Mouse (Mus musculus) neural tube, embryonic 14.5 days (tissue): ENCODE results near the gene Nme6. TPM values are rescaled to one million over a fixed set of nuclear protein-coding genes. Genes with fewer than 3 reads are reported as not detected.

Source experiments
- ATAC-seq: fragments of 200-750 bp; cut with Nextera tagmentation; 2 replicates; pipeline ENCODE4 v1.8.0; 2017; ENCODE audit warnings: low read depth, mild to moderate bottlenecking, moderate TSS enrichment, moderate library complexity
- H3K27ac ChIP-seq: fragments of 300-500 bp; sonication (generic); 2 replicates; pipeline ENCODE4 v1.5.1; 2014; ENCODE audit warnings: low read depth, mild to moderate bottlenecking, control low read depth, low read length, moderate library complexity, mixed read lengths
- H3K27me3 ChIP-seq: fragments of 300-500 bp; sonication (generic); 2 replicates; pipeline ENCODE4 v1.6.1; 2014; ENCODE audit warnings: low read length; ENCODE audit not compliant: control insufficient read depth, insufficient read depth
- H3K36me3 ChIP-seq: fragments of 300-500 bp; sonication (generic); 2 replicates; pipeline ENCODE4 v1.6.1; 2014; ENCODE audit warnings: low read length, mixed read lengths; ENCODE audit not compliant: control insufficient read depth, insufficient read depth
- H3K4me1 ChIP-seq: fragments of 300-500 bp; sonication (generic); 2 replicates; pipeline ENCODE4 v1.6.1; 2014; ENCODE audit warnings: low read length; ENCODE audit not compliant: control insufficient read depth, insufficient read depth
- H3K4me2 ChIP-seq: fragments of 300-500 bp; sonication (generic); 2 replicates; pipeline ENCODE4 v1.6.1; 2014; ENCODE audit warnings: mild to moderate bottlenecking, low read depth, low read length, control low read depth
- H3K4me3 ChIP-seq: fragments of 300-500 bp; sonication (generic); 2 replicates; pipeline ENCODE4 v1.5.1; 2014; ENCODE audit warnings: low read depth, low read length, control low read depth, mixed read lengths
- H3K9ac ChIP-seq: fragments of 300-500 bp; sonication (generic); replicated peaks from 2 replicates; pipeline ENCODE4 v1.6.1; 2014; ENCODE audit warnings: low read depth, mild to moderate bottlenecking, control low read depth, low read length, mixed read lengths
- H3K9me3 ChIP-seq: fragments of 300-500 bp; sonication (generic); 2 replicates; pipeline ENCODE4 v1.6.1; 2016; ENCODE audit warnings: low read length; ENCODE audit not compliant: control insufficient read depth
- WGBS: fragments of 180-500 bp; shearing (Covaris S2); extraction: QIAGEN DNeasy Blood & Tissue Kit; methylation state at CpG from one replicate; pipeline ENCODE4 v1.1.7; 2014; 5-methylcytosine and 5-hydroxymethylcytosine counted together
- polyA plus RNA-seq: library from polyadenylated mRNA; unstranded; fragments of >200 nt; fragmentation: Nextera tagmentation; extraction: Ambion mirVana; gene quantifications from 2 replicates; pipeline ENCODE4 v1.2.1, GENCODE M21; 2014

The Nme6 gene
- polyA plus RNA-seq, 1 experiment from 2014 or later = 62.5 TPM

DNA sequence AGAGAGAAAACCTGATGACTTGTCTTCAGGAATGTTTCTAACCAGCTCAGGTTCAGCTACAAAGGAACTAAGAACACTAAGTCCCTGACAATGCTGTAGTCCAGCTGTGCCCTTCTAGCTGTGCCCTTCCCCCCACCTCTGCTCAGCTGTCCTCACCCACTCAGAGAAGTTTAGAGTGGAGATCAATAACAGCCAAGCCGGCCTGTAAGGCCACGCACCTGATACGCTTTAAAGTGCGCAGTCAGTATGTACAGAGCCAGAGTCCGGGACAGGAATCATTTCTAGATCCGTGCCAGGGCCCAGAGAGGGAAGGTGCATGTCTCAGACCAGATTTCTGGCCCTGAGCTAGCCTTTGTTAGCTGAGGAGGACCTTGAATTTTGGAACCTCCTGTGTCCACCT is 23.4 kb downstream of the Nme6 start:
- Histone ChIP-seq H3K27me3 (no peaks in the 10 kb centered on the region), H3K36me3 (no peaks in the 10 kb centered on the region), H3K4me3 (no peak overlapping the region), H3K9me3 (no peaks in the 10 kb centered on the region), H3K27ac (no peak overlapping the region), H3K4me1 (no peaks in the 10 kb centered on the region), H3K4me2 (no peak overlapping the region), H3K9ac (no peak overlapping the region)
- ATAC-seq = no peak
- WGBS = 81% methylated on average over 6 of the region's 6 CpGs

DNA sequence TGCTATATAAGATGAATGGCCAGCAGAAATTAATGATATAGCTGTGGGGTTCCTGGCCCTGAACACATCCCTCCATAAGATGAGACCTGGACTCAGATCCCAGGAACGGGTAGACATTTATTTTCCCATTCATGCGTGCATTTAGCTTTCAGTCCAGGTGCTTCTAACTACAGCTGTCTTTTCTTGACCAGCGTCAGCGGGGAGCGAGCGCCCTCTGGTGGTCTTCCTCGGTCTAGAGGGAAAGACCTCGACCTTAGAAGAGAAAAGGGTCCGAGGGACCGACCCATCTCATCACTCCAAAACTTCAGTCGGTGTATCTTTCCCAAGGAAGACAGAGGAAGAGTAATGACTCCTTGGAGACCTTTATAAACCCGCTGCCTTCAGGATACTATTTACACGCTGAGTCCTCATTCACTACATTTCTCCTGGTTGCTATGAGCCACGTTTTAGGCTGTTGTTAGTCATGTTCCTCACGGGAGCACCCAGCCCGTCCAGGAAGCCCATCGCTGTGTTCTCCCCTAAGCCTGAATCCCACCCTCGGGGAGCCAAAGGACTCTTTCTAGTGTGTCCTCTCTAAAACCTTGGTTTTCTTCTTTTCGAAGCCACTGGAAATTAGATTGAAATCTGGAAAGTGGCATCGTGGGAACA is 30.0 kb downstream of the Nme6 start:
- Histone ChIP-seq H3K4me2 (peak overlapping the region; percentile 31; the same call in 1 of the 2 replicates), H3K27ac (no peak overlapping the region), H3K36me3 (no peaks in the 10 kb centered on the region), H3K9me3 (no peaks in the 10 kb centered on the region), H3K27me3 (no peaks in the 10 kb centered on the region), H3K4me1 (no peaks in the 10 kb centered on the region), H3K9ac (no peak overlapping the region), H3K4me3 (no peak overlapping the region)
- 21% methylated on average over 20 of the region's 20 CpGs for WGBS
- ATAC-seq = peak; percentile 71; the same call in 1 of the 2 replicates

DNA sequence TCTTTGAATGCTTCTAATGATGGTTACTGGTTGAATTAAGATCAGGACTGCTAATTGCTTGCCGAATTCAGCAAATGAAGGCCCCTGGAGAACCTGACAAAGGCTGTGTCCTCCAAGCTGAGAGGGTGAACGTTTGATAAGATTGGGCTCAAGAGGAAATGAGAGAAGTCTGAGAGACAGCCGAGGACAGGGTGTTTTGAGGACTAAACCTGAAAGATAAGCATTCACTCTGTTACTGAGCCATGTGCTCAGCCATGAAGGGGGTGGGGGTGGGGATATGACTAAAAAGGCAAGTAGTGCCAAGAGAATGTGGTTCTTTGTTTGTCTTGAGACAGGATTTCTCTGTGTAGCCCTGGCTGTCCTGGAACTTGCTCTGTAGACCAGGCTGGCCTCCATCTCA is 30.5 kb downstream of the Nme6 start:
- Histone ChIP-seq H3K9ac (no peak overlapping the region), H3K36me3 (no peaks in the 10 kb centered on the region), H3K4me2 (no peak overlapping the region), H3K9me3 (no peaks in the 10 kb centered on the region), H3K27me3 (no peaks in the 10 kb centered on the region), H3K27ac (no peak overlapping the region), H3K4me3 (no peak overlapping the region), H3K4me1 (no peaks in the 10 kb centered on the region)
- WGBS = 76% methylated on average over 3 of the region's 3 CpGs
- no peak for ATAC-seq

DNA sequence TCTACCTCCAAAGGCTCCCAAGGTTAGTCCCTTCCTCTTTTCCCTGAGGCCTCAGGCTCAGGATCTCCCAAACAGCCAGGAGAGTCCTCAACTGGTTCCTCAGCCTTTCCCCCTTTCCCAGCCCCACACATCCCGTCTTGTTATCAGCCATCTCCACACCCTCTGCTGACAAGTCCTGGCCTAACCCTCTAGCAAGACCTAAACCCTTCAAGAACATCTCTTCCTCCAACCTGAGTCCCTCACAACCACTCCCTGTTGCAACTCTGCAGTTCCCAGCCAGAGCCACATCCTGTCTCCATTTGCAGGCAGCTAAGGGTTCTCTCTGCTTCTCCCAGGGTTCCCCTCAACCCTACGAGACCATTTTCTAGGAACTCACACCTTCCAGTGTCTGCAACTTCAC is 33.7 kb downstream of the Nme6 start:
- WGBS = 63% methylated on average over 2 of the region's 2 CpGs
- no peak for ATAC-seq
- H3K27ac ChIP-seq = no peak overlapping the region

DNA sequence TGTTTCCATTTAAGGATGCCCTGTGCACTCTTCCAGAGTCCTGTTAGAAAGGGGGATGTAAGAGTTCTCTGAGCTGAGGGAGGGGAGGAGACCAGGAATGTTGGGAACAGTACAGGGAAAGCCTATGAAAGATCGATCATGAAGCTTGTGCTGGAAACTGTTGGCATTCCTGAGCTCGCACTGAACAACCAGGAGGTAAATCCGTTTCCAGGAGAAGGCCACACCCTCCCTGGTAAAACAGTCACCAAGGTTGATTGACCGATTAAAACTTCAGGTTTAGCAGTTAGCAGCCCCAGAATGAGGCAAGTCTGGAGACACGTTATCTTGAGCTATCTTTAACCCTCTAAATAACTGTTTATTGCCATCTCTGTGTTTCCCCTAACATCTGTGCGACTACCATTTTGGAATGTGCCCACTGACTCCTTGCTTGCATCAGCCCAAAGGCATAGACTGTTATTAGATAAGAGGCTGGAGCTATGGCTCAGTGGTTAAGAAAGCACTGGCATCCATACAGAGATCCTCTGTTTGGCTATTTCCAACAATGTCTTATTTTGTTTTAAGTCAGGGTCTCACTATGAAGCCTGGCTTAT is 38.5 kb downstream of the Nme6 start:
- H3K4me1 ChIP-seq = 0 out of 2 replicates have a peak, but pooled peaks cover 2% of the 10 kb centered on the region
- no peak overlapping the region for H3K9ac ChIP-seq
- ATAC-seq = no peak
- no peak overlapping the region for H3K27ac ChIP-seq
- H3K4me2 ChIP-seq = no peak overlapping the region
- WGBS = 53% methylated on average over 6 of the region's 6 CpGs
- H3K4me3 ChIP-seq = no peak overlapping the region
- H3K9me3 ChIP-seq = no peaks in the 10 kb centered on the region
- H3K27me3 ChIP-seq = no peaks in the 10 kb centered on the region
- H3K36me3 ChIP-seq = no peaks in the 10 kb centered on the region

More for the DNA sequence above, 33.7 kb downstream of the Nme6 start:
- Histone ChIP-seq H3K4me3 (no peak overlapping the region), H3K9ac (no peak overlapping the region), H3K4me1 (no peaks in the 10 kb centered on the region), H3K27me3 (no peaks in the 10 kb centered on the region), H3K4me2 (no peak overlapping the region), H3K9me3 (no peaks in the 10 kb centered on the region), H3K36me3 (no peaks in the 10 kb centered on the region)

DNA sequence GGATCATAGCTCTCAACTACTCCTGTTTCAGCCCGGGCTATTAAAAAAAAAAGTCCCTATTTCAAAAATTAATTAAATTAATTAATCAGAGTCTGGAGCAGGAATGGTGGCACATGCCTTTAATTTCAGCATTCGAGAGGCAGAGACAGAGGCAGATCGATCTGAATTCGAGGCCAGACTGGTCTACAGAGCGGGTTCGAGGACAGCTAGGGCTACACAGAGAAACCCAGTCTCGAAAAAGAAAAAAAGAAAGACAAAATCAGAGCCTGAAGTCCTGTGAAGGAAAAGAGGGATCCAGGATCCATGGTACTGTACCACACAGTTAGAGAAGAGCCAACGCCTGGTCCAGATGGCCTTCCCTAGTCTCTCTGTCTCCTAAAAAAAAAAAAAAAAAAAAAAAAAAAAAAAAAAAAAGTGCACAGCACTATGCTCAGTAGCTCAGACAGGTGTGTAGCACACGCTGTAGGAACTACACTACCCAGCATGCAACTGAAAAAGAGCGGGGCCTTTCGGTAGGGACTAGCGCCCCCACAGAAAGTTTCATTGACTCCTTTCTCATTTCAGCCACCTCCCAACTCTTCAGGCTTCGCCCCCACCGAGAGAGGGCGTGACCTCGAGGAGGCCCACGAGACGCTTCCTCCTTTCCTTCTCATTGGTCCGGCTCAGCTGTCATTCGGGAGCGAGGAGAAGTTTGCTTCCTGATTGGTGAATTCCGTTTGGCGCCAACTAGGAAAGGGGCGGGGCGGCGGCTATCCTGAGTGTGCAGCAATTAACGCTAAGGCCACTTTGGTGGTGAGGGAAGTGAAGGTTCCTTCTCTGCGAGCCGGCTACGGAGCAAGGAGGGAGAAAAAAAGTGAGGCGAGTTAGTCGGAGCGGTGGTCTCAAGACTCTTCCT is 42.5 kb downstream of the Nme6 start, which contains the start of gene Cdc25a:
Cdc25a (plus strand) TSS at position 783 of the 895 bp plus-strand sequence.
- Histone ChIP-seq H3K9me3 (no peaks in the 10 kb centered on the region), H3K4me2 (peak within 1 kb of the TSS; percentile 89), H3K4me1 (peaks cover 11% of the 10 kb centered on the region), H3K36me3 (peaks cover 3% of the 10 kb centered on the region; the same call in 1 of the 2 replicates), H3K27ac (peak within 1 kb of the TSS; percentile 57), H3K27me3 (no peaks in the 10 kb centered on the region), H3K4me3 (peak within 1 kb of the TSS; percentile 91), H3K9ac (peak within 1 kb of the TSS; percentile 79)
- 8% methylated on average over 33 of the region's 33 CpGs for WGBS
- peak; percentile 92 for ATAC-seq

DNA sequence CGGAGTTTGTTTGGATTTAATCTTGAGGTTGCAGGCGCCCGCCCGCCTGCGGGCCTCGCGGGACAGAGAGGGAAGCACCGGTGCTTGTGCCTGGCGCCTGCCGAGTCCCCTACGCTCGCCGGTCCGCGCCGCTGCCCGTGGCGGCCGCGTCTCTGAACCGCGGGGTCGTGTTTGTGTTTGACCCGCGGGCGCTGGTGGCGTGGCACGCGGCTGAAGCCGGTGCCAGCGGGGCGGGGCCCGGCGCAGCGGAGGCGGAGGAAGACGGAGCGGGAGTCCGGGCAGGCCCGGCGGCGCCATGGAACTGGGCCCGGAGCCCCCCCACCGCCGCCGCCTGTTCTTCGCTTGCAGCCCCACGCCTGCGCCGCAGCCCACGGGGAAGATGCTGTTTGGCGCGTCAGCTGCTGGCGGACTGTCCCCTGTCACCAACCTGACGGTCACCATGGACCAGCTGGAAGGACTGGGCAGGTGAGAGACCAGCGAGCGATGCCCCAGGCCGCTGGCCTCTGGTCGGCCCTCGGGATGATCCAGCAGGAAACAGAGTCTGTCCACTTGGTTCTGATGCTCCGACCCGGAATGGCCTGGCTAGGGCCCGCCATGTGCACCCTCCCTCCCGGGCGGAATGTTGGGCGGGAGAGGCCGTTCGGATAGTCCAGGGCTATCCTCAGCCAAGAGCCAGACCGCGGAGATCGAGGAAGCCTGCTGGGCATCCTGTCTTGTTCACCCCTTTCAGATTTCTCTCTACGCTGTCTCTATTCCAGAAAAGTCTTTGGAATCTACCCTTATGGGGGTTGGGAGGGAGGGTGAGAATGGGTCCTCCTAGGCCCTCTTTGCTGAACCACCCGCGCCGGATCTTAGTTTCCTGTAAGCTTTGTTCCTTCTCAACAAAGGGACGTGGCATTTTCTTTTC is 43.4 kb downstream of the Nme6 start:
- Histone ChIP-seq H3K4me3 (peak overlapping the region; percentile 91), H3K36me3 (peaks cover 10% of the 10 kb centered on the region; the same call in 1 of the 2 replicates), H3K9me3 (no peaks in the 10 kb centered on the region), H3K9ac (peak overlapping the region; percentile 79), H3K27me3 (no peaks in the 10 kb centered on the region), H3K4me2 (peak overlapping the region; percentile 89), H3K4me1 (peaks cover 11% of the 10 kb centered on the region), H3K27ac (peak overlapping the region; percentile 57)
- under 1% methylated on average over 75 of the region's 76 CpGs for WGBS
- ATAC-seq = peak; percentile 70

DNA sequence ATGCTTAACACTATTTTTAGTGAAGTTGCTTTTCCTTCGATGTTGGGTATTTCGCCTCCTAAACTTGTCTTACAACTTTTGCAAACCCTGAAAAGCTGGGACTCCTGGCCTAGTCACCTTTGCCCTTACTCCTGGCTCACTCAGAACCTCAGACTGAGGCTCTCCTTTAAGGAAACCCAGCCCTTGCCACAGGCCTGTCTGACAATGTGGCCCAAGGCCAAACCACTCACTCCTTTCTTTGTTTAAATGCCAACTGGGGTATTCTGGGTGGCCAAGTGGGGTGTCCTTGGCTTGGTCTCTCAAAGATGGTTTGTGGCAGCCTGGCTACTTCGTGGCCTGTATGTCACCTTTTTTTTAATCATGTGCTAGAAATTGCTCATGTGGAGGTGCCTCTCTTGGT is 44.2 kb downstream of the Nme6 start:
- WGBS = 8% methylated on average over 3 of the region's 3 CpGs
- peaks cover 15% of the 10 kb centered on the region; the same call in 1 of the 2 replicates for H3K36me3 ChIP-seq
- H3K4me3 ChIP-seq = peak overlapping the region; percentile 91
- H3K4me2 ChIP-seq = peak overlapping the region; percentile 89
- H3K4me1 ChIP-seq = peaks cover 11% of the 10 kb centered on the region
- no peak overlapping the region for H3K27ac ChIP-seq
- no peaks in the 10 kb centered on the region for H3K9me3 ChIP-seq
- peak overlapping the region; percentile 32; the same call in 1 of the 2 replicates for H3K9ac ChIP-seq
- no peak for ATAC-seq
- no peaks in the 10 kb centered on the region for H3K27me3 ChIP-seq
